Mouse (Mus musculus): Measurements from ENCODE around the gene Fntb.

GRCm38 (mm10) chr12:76814120-76814519, 48.7 kb downstream of the Fntb start:
- TF ChIP-seq POLR2AphosphoS2 (IDR thresholded peaks at IDR 0.05; ENCODE audit: insufficient read length, low read depth), result no peak
- no peak for TF ChIP-seq E2F4 (IDR thresholded peaks at IDR 0.05; ENCODE audit: insufficient read depth)
- no peak for TF ChIP-seq USF1 (IDR thresholded peaks at IDR 0.05; ENCODE audit: low read depth)
- TF ChIP-seq POLR2A (IDR thresholded peaks at IDR 0.05; ENCODE audit: insufficient read length, low read depth), result no peak
- TF ChIP-seq MYOD1 (IDR thresholded peaks at IDR 0.05; ENCODE audit: control insufficient read depth in 1 of 3, insufficient read length in 2 of 3, low read depth in 2 of 3), result no peak
- TF ChIP-seq CEBPB (IDR thresholded peaks at IDR 0.05; ENCODE audit: insufficient read depth, poor library complexity, severe bottlenecking), result no peak
- TF ChIP-seq MYOG (IDR thresholded peaks at IDR 0.05; ENCODE audit: control insufficient read depth in 1 of 3, insufficient read depth in 1 of 3, insufficient read length in 2 of 3, low read depth in 2 of 3), result no peak

Data from myocyte (in vitro differentiated cells).